Mouse (Mus musculus): ENCODE results near the gene Fblim1. TPM values are rescaled to one million over a fixed set of nuclear protein-coding genes. Genes with fewer than 3 reads are reported as not detected.

The Fblim1 gene
- polyA plus RNA-seq, 1 experiment, result 8.4 TPM

GRCm38 (mm10) chr4:141552484-141552883, 53.4 kb downstream of the Fblim1 start:
- 0 out of 2 replicates have a peak overlapping the region, but pooled peaks have one; percentile 38 for H3K27ac ChIP-seq (ENCODE audit: insufficient read depth, low read length)
- DNase-seq (ENCODE audit: low read depth in 1 of 2, low spot score in 2 of 2), result peak in 1 of 2 experiments; percentile 26
- TF ChIP-seq POLR2A (IDR thresholded peaks at IDR 0.05; ENCODE audit: low read depth, low read length) (no peak), CTCF (IDR thresholded peaks at IDR 0.05; ENCODE audit: extremely low read depth, insufficient read depth, insufficient read length, insufficient replicate concordance) (no peak)
- no peaks in the 10 kb centered on the region for H3K36me3 ChIP-seq (ENCODE audit: control insufficient read depth, insufficient read depth, low read length)
- peaks cover 8% of the 10 kb centered on the region; the same call in 1 of the 2 replicates for H3K4me1 ChIP-seq (ENCODE audit: control insufficient read depth, insufficient read depth, insufficient read length)
- H3K27me3 ChIP-seq (ENCODE audit: control insufficient read depth, insufficient read depth, low read length), result no peaks in the 10 kb centered on the region
- no peak overlapping the region for H3K4me3 ChIP-seq (ENCODE audit: extremely low read depth, insufficient read depth, insufficient read length)
- 0% methylated on average over 2 of the region's 2 CpGs for WGBS

- DNase-seq (ENCODE audit: low read depth in 1 of 2, low spot score in 2 of 2), result no peak
- WGBS, result 5% methylated on average over 9 of the region's 9 CpGs
- Histone ChIP-seq H3K4me3 (ENCODE audit: extremely low read depth, insufficient read depth, insufficient read length) (no peak overlapping the region; the same call in 1 of the 2 replicates), H3K36me3 (ENCODE audit: control insufficient read depth, insufficient read depth, low read length) (no peaks in the 10 kb centered on the region), H3K27ac (ENCODE audit: insufficient read depth, low read length) (no peak overlapping the region), H3K27me3 (ENCODE audit: control insufficient read depth, insufficient read depth, low read length) (no peaks in the 10 kb centered on the region), H3K4me1 (ENCODE audit: control insufficient read depth, insufficient read depth, insufficient read length) (peaks cover 4% of the 10 kb centered on the region; the same call in 1 of the 2 replicates)
- no peak for TF ChIP-seq POLR2A (IDR thresholded peaks at IDR 0.05; ENCODE audit: low read depth, low read length)
- TF ChIP-seq CTCF (IDR thresholded peaks at IDR 0.05; ENCODE audit: extremely low read depth, insufficient read depth, insufficient read length, insufficient replicate concordance), result no peak
These were observed 58.6 kb downstream of the Fblim1 start for GRCm38 (mm10) chr4:141547299-141547698.

- Histone ChIP-seq H3K4me3 (ENCODE audit: extremely low read depth, insufficient read depth, insufficient read length) (peak overlapping the region; percentile 96), H3K36me3 (ENCODE audit: control insufficient read depth, insufficient read depth, low read length) (no peaks in the 10 kb centered on the region), H3K4me1 (ENCODE audit: control insufficient read depth, insufficient read depth, insufficient read length) (no peaks in the 10 kb centered on the region), H3K27ac (ENCODE audit: insufficient read depth, low read length) (peak overlapping the region; percentile 100), H3K27me3 (ENCODE audit: control insufficient read depth, insufficient read depth, low read length) (no peaks in the 10 kb centered on the region)
- TF ChIP-seq CTCF (IDR thresholded peaks at IDR 0.05; ENCODE audit: extremely low read depth, insufficient read depth, insufficient read length, insufficient replicate concordance) (no peak), POLR2A (IDR thresholded peaks at IDR 0.05; ENCODE audit: low read depth, low read length) (peak; percentile 84)
- DNase-seq (ENCODE audit: low read depth in 1 of 2, low spot score in 2 of 2), result peak in 1 of 2 experiments; percentile 78
- WGBS, result under 1% methylated on average over 91 of the region's 98 CpGs
These were observed 59.3 kb downstream of the Fblim1 start for GRCm38 (mm10) chr4:141546334-141547200.

GRCm38 (mm10) chr4:141545743-141546333, 60.1 kb downstream of the Fblim1 start:
- peak overlapping the region; percentile 100 for H3K27ac ChIP-seq (ENCODE audit: insufficient read depth, low read length)

GRCm38 (mm10) chr4:141545071-141545742, 60.7 kb downstream of the Fblim1 start:
- WGBS, result under 1% methylated on average over 45 of the region's 45 CpGs
- Histone ChIP-seq H3K4me3 (ENCODE audit: extremely low read depth, insufficient read depth, insufficient read length) (peak overlapping the region; percentile 81), H3K27me3 (ENCODE audit: control insufficient read depth, insufficient read depth, low read length) (no peaks in the 10 kb centered on the region), H3K27ac (ENCODE audit: insufficient read depth, low read length) (peak overlapping the region; percentile 96), H3K36me3 (ENCODE audit: control insufficient read depth, insufficient read depth, low read length) (no peaks in the 10 kb centered on the region), H3K4me1 (ENCODE audit: control insufficient read depth, insufficient read depth, insufficient read length) (no peaks in the 10 kb centered on the region)
- no peak for TF ChIP-seq POLR2A (IDR thresholded peaks at IDR 0.05; ENCODE audit: low read depth, low read length)
- TF ChIP-seq CTCF (IDR thresholded peaks at IDR 0.05; ENCODE audit: extremely low read depth, insufficient read depth, insufficient read length, insufficient replicate concordance), result no peak
- DNase-seq (ENCODE audit: low read depth in 1 of 2, low spot score in 2 of 2), result peak in 1 of 2 experiments; percentile 41

More at GRCm38 (mm10) chr4:141545743-141546333, 60.1 kb downstream of the Fblim1 start:
- WGBS, result under 1% methylated on average over 56 of the region's 56 CpGs
- Histone ChIP-seq H3K36me3 (ENCODE audit: control insufficient read depth, insufficient read depth, low read length) (no peaks in the 10 kb centered on the region), H3K4me3 (ENCODE audit: extremely low read depth, insufficient read depth, insufficient read length) (peak overlapping the region; percentile 96), H3K4me1 (ENCODE audit: control insufficient read depth, insufficient read depth, insufficient read length) (no peaks in the 10 kb centered on the region), H3K27me3 (ENCODE audit: control insufficient read depth, insufficient read depth, low read length) (no peaks in the 10 kb centered on the region)
- peak; percentile 98 to 99 for DNase-seq (ENCODE audit: low read depth in 1 of 2, low spot score in 2 of 2)
- TF ChIP-seq POLR2A (IDR thresholded peaks at IDR 0.05; ENCODE audit: low read depth, low read length), result peak; percentile 88
- TF ChIP-seq CTCF (IDR thresholded peaks at IDR 0.05; ENCODE audit: extremely low read depth, insufficient read depth, insufficient read length, insufficient replicate concordance), result no peak

GRCm38 (mm10) chr4:141544536-141544935, 61.4 kb downstream of the Fblim1 start:
- no peak overlapping the region for H3K27ac ChIP-seq (ENCODE audit: insufficient read depth, low read length)
- TF ChIP-seq POLR2A (IDR thresholded peaks at IDR 0.05; ENCODE audit: low read depth, low read length), result no peak
- no peaks in the 10 kb centered on the region for H3K36me3 ChIP-seq (ENCODE audit: control insufficient read depth, insufficient read depth, low read length)
- WGBS, result 54% methylated on average over 2 of the region's 2 CpGs
- DNase-seq (ENCODE audit: low read depth in 1 of 2, low spot score in 2 of 2), result no peak
- no peaks in the 10 kb centered on the region for H3K4me1 ChIP-seq (ENCODE audit: control insufficient read depth, insufficient read depth, insufficient read length)
- no peaks in the 10 kb centered on the region for H3K27me3 ChIP-seq (ENCODE audit: control insufficient read depth, insufficient read depth, low read length)
- no peak overlapping the region for H3K4me3 ChIP-seq (ENCODE audit: extremely low read depth, insufficient read depth, insufficient read length)

Measured in spleen, adult 2 months (tissue).